Mouse (Mus musculus) small intestine, adult 2 months (tissue): ENCODE results near the gene Gpr87.

Experiments
- CTCF ChIP-seq: fragments of 200-500 bp; IDR thresholded peaks from 2 replicates; pipeline ENCODE4 v1.5.1; 2012; ENCODE audit warnings: low read depth, mild to moderate bottlenecking, control low read depth, inconsistent platforms, low read length, moderate library complexity, mixed read lengths; ENCODE audit not compliant: insufficient replicate concordance, insufficient read length; ENCODE audit errors: extremely low read depth
- POLR2A ChIP-seq: fragments of 200-500 bp; IDR thresholded peaks from 2 replicates; pipeline ENCODE4 v1.6.1; 2012; ENCODE audit warnings: low read depth, mild to moderate bottlenecking, control low read depth, inconsistent platforms, low read length, moderate library complexity

GRCm38 (mm10) chr3:59187336-59187735 lies 7.6 kb downstream of the Gpr87 start:
- no peak for TF ChIP-seq CTCF
- TF ChIP-seq POLR2A: no peak
